Mouse (Mus musculus): ENCODE results near the gene Crebrf.

Crebrf gene

DNA sequence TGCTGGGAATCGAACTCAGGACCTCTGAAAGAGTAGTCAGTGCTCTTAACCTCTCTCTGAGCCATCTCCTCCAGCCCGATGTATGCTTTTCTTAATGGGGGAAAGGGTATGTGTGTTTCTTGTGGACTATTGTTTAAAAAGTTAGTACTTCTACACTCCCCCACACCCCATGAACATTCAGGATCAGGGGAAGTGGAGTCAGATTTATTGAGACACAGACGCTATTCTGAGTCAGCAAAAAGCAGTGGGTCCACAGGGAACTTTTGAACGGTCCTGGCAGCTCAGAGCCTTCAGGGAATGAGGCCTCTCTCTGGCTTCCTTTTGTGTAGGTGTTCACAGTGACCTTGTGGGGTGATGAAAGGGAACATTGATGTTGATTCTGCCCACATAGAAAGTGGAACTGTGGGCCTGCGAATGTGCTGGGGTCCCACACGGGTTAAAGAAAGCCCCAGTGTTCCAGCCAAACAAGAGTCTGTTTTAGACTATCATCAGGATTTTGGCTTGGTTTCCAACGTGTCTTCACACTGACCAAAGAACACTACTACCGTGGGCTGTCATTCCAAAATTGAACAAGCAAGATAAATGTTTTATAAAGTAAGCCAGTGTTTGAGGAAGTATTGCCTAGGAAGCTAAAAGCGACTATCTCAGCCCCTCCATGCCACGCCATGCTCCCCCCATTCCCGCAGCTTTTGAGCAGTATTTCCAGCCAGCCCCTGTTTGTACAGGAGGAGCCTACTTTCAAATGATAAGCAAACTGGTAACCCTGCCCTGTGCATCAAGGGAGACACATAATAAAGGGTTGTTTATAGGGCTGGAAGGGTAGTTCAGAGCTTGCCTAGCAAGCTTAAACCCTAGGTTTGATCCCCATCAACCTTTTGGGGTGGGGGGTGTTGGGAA, 9.7 kb upstream of the Crebrf start:
- DNase-seq: no peak

DNA sequence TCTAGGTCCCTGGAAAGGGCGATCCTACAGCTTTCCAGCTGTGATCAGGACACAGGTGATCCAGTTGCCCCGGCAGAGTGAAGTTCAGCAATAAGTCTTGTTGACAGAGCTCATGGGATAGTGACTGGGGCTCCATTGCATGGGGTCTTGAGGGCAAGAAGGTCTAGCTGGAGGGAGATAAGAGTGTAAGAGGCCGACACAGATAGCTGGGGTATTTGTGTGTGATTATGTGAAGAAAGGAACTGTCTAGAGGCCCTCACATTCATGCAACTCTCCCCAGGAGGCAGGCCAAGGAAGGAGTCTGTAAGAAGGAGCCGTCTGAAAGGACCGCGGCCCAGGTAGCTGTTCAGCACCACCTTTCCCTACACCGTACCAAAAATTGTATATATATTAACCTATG, 8.4 kb upstream of the Crebrf start:
- DNase-seq: no peak

DNA sequence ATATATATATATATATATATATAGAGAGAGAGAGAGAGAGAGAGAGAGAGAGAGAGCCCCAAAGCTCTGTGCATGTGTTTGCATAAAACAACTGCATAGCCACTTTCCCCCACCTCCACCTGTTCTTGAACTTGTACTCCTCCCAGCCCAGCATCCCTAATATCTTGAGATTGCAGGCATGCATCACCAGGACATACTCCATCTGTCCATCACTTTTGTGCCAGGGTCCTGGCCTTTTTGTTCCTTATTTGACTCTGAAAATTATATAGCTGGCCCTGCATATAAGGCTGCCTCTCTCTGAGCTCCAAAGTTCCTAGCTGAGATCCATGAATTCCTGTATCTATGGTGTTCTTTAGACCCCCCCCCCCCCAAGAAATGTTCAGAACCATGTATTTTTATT, 7.0 kb upstream of the Crebrf start:
- DNase-seq: peak; percentile 36 to 41

DNA sequence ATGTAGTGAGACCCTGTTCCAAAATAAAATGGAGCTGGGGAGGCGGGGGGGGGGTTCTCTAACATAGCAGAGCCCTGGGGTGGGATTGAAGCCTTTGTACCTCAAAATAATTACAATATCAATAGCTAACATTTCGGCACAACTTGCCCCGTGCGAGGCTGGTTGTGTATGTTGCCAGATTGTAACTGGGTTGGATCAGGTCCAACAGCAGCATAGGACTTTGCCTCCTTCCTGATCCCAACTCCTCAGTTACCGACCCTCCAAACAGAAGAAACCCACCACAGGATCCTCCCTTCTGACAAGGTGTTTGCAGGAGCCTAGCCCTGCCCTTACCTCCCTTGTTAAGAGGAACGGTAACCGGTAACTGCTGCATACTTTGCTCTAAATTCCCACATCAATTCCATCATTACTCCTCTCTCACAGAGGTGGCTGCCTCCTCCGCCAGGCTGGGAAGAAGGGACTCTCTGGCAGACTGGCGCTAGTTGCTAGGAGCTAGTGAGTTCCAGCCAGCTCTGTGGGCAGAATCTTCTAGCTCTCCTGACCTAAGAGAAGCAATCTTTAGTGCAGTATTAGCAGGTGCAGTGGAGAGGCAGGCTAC, 6.4 kb upstream of the Crebrf start:
- peak; percentile 55 to 60 for DNase-seq

DNA sequence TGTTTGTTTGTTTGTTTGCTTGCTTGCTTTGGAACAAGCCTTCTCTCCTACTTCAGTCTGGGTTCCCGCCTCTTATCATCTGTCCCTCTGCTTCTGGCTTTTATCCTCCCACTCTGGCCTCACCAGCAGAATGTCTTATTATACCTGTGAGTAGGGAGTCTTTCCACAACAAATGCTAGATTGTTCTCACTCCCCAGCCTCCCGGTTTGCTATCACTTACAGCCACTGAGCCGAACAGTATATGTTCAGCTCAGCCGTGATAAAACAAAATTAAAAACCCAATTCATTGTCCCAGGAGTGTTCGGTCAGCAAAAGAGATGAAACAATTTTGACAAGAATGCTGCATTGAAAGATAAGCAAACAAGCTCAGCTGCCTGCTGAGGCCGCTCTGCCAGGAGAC, 5.4 kb upstream of the Crebrf start:
- DNase-seq: no peak

DNA sequence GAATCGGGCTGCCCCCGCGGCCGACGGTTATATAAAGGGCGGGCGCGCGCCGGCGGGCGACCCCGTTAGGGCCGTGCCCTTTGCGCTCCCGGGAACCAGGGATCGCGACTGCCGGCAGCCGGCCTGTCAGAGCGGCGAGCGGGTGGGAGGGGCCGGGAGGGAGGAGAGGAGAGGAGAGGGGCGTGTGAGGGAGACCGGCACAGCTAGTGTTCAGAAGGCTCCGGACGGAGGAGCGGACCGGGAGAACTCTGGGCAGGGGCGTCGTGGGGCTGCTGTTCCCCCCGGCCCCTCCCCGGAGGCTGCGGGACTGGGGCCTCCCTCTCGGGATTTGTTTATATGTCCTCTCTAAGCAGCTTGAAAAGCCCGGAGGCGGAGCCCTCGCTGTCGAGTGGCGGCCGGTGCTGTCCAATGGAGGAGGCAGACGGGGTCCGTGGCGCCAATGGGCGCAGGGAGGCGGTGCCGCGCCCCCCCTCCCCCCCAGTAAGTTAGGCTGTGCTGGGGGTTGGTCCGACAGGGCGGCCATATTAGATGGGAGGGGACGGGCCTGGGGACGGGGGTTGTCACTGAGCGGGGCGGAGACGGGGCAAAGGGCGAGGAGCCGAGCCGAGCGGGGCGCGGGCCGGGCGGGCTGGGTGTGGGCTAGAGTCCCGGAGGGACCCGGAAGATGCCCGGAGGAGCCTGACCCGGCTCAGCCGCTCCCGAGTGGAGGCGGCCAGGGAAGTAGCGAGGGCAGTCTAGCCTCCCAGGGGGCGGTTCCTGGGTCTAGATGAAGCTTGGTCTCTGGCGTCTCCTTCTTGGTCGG, 667 bp downstream of the Crebrf start:
- peak; percentile 95 to 97 for DNase-seq

DNA sequence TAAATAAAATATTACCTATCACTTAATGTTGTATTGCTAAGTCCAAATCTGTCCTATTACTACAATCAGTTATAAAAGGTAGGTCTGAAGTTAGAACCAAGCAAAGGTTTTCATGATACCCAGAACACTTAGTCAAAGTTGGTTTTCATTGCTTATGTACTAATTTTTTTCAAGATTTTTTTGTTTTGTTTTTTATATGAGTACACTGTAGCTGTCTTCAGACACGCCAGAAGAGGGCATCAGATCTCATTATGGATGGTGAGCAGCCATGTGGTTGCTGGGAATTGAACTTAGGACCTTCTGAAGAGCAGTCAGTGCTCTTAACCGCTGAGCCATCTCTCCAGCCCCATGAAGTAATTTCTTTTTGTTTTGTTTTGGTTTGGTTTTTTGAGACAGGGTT, 2.4 kb downstream of the Crebrf start:
- DNase-seq: no peak

DNA sequence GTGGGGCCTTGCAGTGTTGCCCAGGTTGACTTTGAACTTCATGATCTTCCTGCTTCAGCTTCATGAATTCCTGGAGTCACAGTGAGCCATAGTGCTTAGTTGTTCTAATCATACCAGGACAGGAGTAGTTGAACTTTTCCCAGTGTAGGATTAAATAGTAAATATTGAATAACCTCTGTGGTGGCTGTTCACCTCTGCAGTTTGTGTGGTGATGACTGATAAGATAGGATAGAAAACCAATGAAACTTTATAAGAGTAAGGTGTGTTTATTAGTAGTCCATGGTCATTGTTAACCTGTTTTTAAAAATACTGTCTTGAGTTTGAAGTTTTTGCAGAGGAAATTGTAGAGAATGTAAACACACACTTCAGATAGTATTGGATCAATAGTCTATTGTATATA, 4.0 kb downstream of the Crebrf start:
- DNase-seq: no peak

DNA sequence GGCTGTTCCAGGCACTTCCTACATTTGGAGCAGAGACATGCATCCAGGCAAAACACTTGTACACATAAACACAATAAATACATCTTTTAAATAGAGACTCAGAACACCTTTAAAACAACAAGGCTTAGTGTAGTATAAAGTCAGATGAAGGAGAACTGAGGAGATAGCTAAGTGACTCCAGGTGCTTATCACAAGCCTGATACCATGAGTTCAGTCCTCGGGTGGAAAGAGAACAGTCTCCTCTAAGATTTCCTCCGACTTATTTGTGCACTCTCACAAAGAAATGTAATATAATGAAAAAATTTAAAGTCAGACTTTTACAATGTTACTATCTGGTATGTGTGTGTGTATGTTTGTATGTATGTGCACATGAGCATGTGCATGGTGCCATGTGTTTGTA, 6.4 kb downstream of the Crebrf start:
- DNase-seq: no peak

DNA sequence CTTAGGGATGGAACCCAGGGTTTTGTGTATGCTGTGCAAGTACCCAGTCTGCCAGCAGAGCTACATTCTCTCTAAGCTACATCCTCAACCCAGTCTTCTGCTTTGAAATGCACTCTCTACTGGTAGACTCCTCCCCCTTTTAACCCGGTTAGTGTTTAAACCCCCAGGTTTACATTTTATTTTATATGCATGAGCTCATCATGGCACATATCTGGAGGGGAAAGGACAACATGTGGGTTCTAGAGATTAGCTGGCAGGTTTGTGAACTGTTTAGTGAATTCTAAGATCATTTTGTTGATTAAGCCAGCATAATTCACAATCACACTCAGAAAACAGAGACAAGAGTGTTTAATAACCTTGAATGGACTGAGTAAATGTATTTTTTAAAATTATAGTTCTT, 9.3 kb downstream of the Crebrf start:
- DNase-seq: no peak

DNA sequence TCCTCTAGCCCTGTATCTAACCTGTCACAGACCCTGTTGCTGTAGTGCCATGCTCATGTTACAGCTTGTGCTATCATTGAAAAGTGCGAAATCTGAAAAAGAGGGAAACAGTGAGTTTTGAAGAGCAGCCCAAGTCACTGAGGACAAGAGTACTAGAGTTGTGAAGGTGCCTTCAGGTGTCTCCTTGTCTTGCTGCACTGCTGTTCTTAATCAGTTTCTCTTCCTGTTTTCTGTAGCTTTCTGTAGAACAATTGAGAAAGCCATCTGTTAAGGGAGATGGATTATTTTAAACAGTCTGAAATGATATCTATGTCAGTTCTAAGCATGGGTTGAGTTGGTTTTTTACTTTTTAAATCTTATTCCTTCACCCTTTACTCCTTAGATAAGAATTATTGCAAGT, 11.2 kb downstream of the Crebrf start:
- DNase-seq: no peak

DNA sequence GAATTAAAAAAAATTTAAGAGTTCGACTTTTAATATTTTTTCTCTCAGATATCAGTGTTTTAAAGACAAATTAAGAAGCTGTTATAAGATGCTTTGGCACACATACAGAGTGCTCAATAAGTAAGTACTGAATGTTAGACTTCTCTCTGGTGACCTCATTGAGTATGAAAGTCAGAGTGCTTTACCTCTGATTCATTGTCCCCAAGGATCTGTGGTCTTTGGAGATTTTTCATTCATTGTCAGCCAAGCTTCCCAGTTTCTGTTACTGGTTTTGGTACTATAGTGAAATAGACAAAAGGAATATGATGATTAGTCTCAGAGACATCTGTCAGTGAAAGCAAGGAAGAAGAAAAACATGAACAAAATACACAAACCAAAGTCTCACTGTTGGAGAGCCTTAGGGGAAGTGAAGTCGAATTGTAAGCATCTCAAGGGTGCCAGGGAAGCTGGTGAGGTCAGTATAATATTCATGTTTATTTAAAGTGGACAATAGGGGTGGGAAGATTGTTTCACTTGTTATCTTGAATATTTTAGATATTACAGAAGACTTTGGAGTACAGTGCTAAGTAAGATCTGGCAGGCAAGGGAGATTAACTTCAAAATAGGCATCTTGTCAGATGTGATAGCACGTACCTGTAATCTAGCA, 11.8 kb downstream of the Crebrf start:
- DNase-seq: no peak

DNA sequence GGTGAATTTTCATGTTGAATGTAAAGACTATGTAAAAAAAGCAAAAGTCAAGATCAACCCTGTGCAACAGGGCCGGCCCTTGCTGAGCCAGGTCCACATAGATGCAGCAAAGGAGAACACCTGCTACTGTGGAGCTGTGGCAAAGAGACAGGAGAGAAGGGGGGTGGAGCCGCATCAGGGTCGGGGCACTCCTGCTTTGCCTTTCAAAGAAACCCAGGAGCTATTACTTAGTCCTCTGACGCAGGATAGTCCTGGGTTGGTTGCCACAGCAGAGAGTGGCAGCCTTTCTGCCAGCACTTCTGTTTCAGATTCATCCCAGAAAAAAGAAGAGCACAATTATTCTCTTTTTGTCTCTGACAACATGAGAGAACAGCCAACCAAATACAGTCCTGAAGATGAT, 27.1 kb downstream of the Crebrf start:
- DNase-seq: no peak

DNA sequence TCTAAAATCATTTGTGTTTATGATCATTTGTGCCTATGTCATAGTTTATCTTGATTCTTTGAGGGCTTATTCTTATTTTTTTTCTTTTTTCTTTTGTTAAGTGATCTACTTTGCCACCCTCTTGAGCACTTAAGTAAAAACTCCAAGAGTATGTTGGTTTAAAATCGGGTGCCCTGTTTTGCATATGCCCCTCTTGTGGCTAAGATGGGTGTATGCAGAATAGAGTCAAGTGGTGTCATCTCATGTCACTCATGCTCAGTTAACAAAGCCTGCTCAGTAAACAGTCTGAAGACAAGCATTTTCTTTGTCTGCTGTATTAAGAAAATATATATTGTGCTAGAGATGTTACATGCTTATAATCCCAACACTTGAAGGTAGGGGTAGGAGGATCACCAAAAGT, 27.8 kb downstream of the Crebrf start:
- no peak for DNase-seq

DNA sequence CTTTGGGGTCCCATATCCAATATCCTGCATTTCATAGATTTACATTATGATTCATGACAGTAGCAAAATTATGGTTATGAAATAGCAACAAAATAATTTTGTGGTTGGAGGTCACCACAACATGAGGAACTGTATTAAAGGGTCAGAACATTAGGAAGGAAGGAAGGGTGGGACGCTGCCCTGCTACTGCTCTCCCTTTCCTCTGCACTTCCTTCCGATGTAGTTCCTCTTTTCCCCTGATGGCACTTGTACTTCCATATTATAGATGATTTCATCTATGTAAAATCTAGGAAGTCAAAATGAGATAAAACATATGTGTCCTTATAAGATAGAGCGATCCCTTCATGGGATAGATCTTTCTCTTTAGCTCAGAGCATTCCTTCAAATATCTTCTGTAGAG, 34.5 kb downstream of the Crebrf start:
- no peak for DNase-seq

DNA sequence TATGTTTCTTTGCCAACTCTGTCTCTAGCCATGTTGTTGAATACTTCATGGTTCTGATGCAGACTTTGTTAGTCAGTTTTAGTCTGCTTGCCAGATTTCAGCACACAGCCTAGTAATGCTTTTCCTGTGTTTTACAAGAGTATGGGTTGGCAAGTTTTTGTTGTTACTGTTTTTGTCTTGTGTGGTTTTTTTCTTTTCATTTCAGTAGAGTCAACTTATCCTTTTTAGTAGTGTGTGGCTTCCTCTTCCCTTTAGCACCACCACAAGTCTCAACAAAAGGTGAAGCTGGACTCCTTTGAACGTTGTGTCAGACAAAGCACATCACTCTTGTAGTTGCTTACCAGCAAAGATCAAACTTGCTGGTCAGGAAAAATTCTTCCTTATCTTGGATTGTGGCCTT, 36.8 kb downstream of the Crebrf start:
- no peak for DNase-seq

DNA sequence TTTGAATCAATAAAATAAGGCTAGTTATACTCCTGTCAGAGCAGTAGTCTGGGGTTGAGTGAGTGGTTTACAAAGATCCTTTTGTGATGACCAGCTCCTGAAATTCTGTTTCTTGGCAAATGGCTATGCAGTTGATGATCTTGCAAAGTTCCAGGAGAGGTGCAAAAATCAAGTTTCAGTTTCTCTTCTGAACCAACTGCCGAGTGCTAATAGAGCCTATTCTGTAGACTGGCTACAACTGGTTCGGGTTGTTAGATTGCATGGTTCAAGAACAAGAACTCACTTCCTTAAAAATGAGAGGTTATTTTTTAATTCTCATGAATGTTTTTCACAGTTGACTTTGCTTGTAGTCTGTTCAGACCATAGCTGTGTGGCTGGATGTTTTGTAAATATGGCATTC, 38.0 kb downstream of the Crebrf start:
- DNase-seq: no peak

DNA sequence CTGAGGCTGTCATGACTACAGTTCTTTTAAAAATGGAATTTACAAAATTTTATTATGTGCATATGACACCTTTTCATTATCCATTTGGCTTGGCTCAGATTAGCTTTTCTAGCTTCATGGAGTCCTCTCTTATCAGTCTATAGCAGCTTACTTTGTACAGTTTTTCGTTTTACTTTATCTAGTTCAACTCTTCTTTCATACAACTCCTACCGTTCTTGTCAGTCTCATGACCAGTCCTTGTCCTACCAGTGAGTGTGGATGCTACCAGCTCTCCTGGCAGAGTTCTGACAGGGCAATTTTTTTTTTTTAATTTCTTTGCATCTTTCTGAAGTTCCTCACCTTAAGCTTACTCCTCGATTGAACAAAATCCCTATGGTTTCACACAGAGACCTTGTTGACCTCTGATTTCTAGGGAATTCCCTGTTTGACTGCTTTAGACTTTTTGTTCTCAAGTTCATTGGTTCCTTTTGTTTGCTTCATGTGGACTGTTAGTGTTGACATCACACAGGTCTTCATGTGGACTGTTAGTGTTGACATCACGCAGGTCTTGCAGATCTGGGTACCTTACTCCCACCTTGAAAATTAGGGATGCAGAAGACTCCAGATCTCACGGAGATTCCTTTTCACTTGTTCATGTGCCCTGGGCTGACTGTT, 51.8 kb downstream of the Crebrf start:
- no peak for DNase-seq

DNA sequence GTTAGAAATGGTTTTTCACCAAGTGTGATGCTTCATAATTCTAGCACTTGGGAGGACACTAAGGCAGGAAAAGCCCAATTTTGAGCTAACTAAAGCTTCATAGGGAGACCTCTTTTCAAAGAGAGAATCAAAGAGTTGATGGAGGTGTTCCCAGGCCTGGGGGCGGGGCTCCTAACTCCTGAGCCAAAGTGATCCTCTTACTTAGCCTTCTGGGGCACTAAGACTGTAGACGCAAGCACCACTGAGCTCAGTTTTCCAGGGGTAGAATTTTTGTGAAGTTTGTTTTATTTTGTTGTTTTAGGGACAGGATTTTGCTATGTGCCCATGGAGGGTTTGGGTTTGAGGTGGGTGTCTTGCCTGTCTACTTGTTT, 52.3 kb downstream of the Crebrf start:
- DNase-seq: no peak

DNA sequence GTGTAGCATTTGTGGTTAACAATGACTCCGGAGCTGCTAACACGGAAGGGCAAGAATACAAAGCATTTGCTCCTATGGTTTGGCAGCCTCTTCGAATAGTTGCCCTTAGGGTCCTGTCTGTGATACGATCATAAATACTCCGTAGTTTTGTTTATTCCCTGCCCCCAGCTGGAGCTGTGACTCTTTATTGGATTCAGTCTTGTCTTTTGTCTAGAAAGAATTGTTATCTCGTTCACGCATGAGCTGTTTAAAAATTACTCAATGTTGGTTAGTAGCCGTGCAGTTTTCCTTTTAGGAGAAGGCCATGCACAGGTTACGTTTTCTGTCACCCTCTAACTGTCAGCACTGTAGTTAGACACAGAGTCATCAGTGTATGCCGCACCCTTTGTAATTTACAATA, 60.8 kb downstream of the Crebrf start:
- DNase-seq: no peak

DNA sequence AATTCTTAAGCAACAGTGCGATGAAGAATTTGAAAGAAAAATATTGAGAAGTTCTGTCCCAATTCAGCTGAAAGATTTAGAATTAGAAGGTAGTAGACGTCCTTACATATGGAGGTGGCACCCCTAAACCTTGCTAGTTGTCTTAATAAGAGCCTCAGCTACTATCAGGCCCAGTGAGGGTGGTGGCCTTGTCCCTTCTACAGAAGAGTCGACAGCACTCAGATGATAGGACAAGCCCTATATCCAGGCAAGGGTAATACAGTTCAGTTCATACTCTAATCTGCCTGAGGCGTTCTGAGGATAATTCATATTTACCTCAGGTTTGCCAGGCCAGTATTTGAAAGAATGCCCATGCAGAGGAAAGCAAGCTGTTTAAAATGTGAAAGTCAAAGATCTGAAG, 62.6 kb downstream of the Crebrf start:
- no peak for DNase-seq

DNA sequence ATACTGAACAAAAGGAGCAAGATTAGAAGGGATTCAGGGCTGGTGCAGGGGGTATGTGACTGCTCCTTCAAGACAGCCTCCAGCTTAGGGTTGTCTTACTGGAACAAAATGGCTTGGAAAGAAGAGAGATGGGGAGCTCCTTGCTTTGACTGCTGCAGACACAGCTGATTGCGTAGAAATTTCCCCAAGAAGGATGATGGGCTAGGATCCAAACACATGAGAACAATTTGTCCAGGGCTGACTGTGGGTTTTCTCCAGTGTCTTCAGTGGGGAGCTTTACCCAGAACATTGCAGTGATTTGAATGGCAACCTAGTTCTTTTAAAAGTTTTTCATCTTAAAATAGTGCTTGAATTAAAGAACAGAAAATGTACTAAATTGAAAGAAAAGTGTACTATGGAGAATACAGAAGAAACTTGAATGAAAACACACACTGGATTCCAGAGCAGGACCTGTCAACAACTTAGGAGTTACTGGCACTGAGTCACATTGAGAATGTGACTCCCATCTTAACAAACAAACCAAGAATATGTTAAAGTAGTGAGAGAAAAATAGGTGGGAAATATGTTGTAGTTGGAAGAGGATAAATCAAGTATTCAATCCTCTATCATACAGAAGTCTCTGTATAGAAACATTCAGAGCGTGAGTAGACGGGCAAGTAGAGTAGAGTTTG, 63.1 kb downstream of the Crebrf start:
- no peak for DNase-seq
